Mouse (Mus musculus) spleen, postnatal 10 days (tissue): ENCODE measurements around the gene Sgsm3.

Experiments
- DNase-seq, 2 experiments: peaks; one replicate each; pipeline ENCODE4 v3.0.0; 2021 to 2022; ENCODE audit warnings: low spot score in 2 of 2

The Sgsm3 gene

GRCm38 (mm10) chr15:80981176-80981575 is 3.6 kb downstream of the Sgsm3 start:
- DNase-seq, result no peak

- DNase-seq, result no peak
These were observed 5.7 kb downstream of the Sgsm3 start for GRCm38 (mm10) chr15:80983264-80983663.

DNA sequence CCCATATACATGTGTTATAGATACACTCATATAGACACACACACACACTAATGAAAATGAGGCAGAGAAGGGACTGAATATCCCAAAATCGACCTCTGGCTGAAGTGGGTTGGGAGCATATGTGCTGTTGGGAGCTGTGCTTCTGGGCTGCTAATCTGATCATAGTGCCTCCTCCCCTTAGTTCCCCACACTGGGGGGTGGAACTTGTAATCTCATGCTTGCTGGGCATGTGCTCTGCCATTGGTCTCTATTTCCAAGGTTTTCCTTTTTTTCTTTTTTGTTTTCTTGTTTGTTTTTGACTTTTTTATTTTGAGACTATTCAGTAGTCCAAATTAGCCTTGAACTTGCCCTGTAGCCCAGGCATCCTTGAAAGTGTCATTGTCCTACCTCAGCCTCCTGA is 10.8 kb downstream of the Sgsm3 start:
- DNase-seq, result no peak

DNA sequence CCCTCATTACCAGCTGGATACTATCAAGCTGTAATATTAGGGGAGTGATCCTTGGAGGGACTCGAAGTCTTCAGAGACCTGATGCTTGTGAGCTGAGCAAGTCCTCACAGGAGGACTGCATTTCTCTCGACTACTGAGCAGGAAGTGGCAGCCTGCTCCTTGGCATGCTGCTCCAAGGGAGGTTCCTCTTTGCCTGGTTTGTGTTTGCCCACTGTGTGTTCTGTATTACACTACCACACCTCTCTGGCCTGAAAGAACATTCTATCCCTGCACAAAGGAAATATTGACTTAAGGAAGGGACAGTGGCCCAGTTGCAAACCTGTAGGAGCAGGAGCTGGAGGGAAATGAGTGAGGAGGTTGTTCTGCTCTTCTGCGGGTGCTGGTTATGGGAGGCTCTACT is 12.1 kb downstream of the Sgsm3 start:
- no peak for DNase-seq

DNA sequence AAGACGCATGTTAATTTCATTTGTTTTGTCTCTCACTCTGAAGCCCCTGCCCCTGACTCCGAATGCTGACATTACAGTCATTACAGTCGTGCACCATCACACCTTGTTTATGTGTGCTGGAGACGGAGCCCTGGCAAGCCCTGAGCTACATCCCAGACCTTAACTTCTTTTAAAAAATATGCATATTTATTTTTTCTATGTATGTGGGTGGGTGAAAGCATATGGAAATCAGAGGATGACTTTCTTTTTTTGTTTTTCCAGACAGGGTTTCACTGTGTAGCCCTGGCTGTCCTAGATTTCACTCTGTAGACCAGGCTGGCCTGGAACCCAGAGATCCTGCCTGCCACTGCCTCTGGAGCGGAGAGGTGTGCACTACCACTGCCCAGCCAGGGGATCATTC is 17.4 kb downstream of the Sgsm3 start:
- DNase-seq, result no peak

GRCm38 (mm10) chr15:80996090-80996835 is 18.7 kb downstream of the Sgsm3 start:
- DNase-seq, result no peak

DNA sequence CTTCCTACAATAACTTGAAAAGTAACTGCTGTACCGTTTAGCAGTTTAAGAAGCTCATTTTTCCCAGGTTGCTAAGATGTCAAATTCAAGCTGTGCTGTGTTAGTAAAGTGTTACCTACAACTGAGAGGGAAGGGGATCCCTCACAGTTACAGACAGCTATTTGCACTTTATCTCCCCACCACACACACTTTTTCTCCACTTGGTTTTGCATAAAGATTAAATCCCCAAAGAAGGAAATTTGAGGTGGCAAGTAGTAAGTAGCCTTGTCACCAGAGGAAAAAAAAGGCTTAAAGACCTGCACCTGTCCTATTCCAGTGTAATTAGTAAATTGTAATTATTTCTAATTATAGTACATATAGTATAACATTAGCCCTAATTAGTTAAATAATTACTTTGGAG is 19.5 kb downstream of the Sgsm3 start:
- DNase-seq, result no peak

DNA sequence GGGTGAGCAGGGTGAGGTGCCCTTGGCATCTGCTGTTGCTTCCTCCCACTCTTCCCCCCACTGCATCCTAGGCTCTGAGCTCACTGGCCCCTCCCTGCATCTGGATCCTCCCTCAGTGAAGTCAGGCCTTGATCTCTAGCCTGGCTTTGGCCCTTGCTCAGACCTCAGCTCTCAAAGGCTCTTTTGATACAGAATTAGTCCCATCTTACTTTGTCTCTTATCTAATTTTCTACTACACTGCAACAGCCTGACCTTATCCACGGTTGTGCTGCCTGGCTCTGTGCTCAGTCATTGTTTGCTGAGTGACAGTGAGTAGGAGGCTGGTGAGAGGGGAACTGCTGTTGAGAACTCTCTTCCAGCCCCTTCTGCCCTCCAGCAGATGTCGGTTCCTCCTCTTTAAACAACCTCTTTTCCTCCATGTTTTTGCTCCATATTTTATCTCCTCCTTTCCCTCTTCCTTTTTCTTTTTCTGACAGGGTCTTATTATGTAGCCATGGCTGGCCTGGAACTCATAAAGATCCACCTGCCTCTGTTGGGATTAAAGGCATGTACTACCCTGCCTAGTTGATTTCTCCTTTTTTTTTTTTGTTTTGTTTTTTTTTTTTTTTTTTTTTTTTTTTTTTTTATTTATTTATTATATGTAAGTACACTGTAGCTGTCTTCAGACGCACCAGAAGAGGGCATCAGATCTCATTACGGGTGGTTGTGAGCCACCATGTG is 23.0 kb downstream of the Sgsm3 start:
- DNase-seq, result no peak

DNA sequence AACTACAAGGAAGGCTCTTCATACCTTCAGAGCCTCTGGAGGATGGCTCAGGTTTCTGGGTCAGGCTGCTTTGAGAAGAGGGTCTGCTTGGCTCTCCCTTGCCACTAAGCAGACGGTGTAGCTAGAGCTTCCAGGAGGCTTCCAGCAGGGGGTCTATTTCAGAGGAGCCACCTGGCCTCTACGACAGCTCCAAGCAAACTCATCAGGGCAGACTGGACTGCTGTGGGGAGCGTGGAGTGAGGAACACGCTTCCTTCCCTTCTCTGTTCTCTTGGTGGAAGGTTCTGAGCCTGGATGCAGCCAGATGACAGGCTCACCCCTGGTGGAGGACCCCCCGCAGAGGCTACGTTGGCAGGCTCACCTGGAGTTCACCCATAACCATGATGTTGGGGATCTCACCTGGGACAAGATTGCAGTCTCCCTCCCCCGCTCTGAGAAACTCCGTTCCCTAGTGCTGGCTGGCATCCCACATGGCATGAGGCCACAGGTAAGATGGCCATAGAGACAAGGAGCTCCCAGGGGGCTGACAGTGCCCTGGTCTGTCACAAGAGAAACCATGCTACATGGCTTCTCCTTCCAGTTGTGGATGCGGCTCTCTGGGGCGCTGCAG is 28.7 kb downstream of the Sgsm3 start:
- DNase-seq, result no peak

- no peak for DNase-seq
These were observed 29.8 kb downstream of the Sgsm3 start for GRCm38 (mm10) chr15:81007339-81007738.

DNA sequence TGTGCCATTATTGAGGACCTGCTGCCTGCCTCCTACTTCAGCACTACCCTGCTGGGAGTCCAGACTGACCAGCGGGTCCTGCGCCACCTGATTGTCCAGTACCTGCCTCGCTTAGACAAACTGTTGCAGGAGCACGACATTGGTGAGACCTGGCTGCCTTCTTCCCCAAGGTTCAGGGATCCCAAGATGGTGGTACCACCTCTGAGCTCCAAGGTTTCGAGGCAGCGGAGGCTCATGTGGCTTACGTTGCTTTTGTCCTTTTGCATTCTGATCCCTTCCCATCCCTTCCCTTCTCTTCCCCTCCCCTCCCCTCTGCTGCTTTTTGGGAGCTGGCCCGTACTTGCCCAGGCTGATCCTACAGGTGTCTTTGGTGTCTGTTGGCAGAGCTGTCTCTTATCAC is 30.3 kb downstream of the Sgsm3 start:
- no peak for DNase-seq

- DNase-seq, result peak in 1 of 2 experiments; percentile 57
These were observed 31.1 kb downstream of the Sgsm3 start for GRCm38 (mm10) chr15:81008689-81009123.

GRCm38 (mm10) chr15:81010114-81010513 is 32.5 kb downstream of the Sgsm3 start:
- no peak for DNase-seq

DNA sequence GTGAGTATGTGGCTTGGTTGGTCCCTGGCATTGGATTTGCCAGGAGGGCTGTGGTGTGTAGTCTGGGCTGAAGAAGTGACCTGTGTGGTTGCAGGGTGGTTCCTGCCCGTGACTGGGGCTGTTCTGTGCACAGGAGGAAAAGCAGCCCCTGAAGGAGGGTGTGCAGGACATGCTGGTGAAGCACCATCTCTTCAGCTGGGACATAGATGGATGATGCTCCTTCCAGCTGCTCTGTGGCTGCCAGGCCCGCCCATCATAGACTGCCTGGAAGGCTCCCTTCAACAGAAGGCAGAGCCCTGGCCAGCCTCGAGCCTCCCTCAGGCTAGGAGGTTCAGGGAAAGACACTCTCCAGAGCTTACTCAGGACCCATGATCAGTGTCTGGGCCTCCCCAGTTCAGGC is 34.0 kb downstream of the Sgsm3 start:
- no peak for DNase-seq

GRCm38 (mm10) chr15:81012359-81012758 is 34.8 kb downstream of the Sgsm3 start:
- DNase-seq, result no peak

DNA sequence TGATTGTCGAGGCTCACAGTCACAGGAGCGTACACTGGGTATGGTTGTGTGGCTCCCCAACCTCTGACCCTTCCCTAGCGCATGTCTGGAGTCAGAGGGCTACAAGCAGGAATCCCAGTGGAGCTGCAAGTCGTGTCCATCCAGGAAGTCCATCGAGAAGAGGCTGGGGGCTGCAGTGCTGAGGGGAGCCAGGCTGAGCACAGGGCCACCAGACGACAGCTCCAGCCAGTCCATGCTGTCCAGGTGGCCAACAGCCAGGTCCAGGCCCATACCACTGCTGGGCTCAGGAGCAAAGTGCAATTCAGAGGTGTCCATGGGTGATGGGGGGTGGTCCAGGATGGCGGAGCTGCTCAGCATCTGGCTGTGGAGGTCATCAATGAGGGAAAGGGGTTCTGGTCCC is 35.6 kb downstream of the Sgsm3 start:
- DNase-seq, result no peak

- DNase-seq, result no peak
These were observed 37.6 kb downstream of the Sgsm3 start for GRCm38 (mm10) chr15:81015068-81015744.

DNA sequence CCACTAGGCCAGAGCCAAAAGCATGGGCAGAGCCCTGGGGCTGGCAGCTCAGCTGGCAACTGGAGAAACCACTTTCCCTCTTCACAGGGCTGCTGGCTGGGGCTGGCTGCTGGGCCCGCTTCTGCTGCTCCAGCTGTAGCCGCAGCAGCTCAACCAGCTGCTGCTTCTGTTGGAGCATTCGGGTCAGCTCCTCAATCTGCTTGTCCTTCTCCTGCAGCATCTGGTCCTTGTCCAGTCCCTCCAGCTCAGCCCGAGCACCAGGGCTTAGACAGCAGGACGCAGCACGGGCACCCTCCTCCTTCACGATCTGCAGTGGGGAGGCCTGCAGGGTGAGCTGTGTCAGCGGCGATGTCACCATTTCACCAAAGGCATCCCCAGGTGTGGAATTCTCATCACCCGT is 38.9 kb downstream of the Sgsm3 start:
- no peak for DNase-seq

DNA sequence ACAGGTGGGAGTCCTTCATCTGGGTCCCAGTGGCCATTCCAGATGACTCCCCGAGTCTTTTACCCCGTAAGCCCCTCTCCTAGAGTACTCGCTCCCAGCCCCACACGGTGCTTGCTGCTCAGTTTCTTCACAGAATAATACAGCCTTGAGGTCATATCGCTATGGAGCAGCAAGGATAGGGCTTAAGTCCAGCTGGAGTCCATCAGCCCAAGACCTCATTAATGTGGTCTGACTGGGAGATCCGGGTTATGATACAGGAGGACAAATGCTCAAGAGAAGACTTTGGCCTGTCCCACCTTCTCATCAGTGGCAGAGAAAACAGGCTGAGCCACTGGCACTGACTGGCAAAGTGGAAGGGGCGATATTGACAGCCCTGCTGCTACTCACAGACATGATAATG is 39.7 kb downstream of the Sgsm3 start:
- no peak for DNase-seq

GRCm38 (mm10) chr15:81021377-81021776 is 43.8 kb downstream of the Sgsm3 start:
- peak in 1 of 2 experiments; percentile 55 for DNase-seq

GRCm38 (mm10) chr15:81022437-81022836 is 44.9 kb downstream of the Sgsm3 start:
- DNase-seq, result no peak

DNA sequence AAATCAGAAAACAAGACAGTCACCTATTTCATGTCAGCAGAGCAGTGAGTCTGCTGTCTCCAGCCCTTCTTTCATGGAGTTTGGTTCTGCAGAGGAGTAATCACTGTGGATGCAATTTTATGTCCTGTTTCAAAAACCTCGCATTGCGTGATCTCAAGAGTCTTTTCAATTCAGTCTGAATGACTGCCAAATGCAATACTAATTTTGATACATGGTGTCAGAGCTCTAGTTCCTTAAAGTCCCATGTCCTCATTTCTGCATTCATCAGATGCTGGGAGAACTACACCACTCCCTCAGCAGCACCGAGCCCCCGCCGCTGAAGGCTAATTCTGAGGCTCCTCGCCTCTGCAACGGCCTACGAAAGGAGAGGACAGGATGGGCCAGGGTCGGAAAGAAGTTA is 46.3 kb downstream of the Sgsm3 start:
- DNase-seq, result no peak
